Mouse (Mus musculus) spleen, postnatal 4 days (tissue): Measurements from ENCODE around the gene Atp1a1.
A peak's percentile ranks its signal among the peaks of the same experiment; 100 is the strongest.

Experiments used
- DNase-seq, 2 experiments: peaks; one replicate each; pipeline ENCODE4 v3.0.0; 2022; ENCODE audit warnings: low spot score in 2 of 2

Gene Atp1a1

DNA sequence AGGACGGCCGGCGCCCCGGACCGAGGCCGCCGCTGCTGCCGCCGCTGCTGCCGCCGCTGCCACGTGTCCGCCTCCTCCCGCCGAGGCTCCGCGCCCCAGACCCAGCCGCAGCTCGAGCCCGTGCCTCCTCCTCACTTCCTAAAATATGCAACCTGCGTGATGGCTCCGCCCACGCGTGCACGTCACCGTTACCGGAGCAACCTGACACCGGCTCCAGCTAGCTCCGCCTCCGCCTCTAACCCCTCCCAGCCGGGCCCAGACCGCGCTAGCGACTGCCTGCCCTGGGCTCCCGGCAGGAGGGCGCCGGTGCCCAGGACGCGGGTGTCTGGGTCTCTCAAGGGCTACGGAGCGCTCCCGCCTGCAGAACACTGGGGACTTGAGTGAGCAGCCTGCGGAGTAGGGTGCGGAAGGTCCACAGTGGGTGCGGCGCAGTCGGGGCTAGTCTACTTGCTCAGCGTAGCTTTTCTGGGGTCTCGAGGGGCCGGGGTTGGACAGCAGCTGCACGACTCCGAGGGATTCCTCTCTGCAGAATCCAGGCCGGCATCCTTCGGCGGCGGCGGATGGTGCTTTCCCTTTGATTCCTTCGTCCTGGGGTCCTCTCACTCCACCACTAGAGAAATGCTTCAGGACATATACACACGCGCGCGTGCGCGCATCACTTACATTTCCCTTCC is at the start of gene Atp1a1:
Gene Atp1a1, minus strand, starts transcription at position 135 of the 674 bp plus-strand sequence.
- DNase-seq = peak; percentile 97 to 98

DNA sequence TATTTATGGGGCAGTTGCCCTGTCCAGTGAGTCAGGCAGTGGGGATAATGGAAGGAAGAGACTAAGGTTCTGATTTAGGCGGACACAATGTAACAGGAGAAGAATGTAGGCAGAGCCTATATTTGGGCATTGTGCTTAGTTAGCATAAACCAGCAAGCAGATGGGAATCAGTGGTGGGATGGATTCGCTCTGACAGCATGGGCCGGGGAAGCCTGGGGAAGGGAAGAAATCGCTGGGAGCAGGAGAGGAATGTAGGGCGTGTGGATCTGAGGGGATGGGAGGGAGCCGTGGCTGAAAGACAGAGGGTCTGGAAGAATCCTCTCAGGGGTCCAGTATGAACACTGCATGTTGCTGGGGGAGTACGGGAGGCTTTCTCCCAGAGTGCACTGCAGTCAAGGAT is 49.0 kb upstream of the Atp1a1 start:
- no peak for DNase-seq

DNA sequence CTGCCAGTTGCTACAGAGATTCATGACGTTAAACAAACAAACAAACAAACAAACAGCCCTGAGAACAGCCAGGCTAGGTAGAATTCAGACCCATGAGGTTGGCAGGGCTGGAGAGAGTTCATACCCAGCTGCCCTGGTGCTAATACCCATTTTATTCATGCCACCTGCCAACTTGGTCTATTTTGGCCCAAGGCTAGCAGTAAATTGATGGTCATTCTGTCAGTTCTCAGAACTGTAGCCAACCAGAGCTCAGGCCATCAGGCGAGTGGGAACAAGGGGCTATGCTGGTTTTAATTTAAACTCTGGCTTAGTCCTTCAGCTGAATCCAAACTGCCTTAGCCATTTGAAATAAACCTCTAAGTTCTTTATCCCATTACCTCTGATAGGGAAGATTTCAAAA is 48.5 kb upstream of the Atp1a1 start:
- DNase-seq = no peak

DNA sequence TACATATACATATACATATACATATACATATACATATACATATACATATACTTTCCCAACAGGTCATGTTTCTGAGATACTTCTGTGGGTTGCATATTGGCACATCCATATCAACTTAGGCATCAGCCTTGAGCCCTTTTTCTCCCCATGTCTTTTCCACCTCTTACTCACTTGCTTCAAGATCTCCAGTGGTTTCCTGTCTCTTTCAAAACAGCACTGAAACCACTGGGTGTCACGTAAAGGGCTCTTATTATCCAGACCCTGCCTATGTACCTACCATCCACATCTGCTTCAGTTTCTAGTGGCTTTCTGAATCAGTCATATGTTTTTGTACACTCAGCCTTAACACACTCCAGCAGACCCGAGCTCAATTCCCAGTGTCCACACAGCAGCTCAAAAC is 45.8 kb upstream of the Atp1a1 start:
- no peak for DNase-seq

DNA sequence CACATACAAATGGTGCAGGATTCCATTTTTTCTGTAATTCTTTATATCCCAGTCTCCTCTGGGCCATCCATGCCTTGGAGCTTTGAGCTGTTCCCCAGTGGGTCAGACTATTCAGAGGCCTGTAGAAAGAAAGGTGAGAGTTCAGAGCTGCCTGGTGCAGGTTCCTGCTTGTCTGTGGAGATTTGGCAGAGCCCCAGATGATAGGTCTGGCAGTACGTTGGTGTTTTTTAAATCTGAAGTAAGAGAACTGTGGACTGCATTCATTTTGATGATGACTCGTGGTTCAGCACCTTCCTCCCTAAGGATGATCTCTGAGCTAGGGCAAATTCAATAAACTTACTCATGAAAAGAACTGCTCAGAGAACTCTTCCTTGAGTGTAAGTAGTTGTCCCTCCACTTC is 44.8 kb upstream of the Atp1a1 start:
- DNase-seq = no peak

DNA sequence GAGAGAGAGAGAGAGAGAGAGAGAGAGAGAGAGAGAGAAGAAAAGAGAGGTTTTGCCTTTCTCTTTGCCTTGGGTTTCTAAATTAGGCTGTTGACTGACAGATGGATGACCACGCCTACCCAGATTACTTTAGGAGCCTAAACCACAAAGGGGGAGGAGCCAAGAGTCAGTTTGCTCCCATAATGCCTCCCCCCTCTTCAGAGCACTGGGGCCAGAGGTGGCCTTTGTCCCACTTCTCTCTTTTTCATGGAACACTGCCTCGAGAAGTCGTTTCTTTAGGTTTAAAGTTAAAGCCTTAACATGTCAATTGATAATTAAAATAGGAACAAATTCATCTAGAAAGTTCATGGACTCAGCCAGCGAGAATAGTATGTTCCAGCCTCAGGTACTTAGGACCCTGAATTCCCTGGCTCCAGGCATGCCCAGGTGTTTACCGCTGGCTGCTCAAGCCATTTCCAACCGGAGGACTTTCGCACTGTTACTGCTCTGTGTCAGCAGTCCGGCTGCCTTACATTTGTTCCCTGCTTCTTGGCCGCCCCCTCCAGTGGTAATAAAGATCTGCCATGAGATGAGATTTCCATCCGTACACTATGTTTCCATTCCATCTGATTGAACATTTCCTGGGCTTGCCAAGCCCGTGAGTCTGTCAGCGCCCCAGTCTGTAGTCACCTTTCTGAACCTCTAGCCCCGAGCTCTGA is 43.8 kb upstream of the Atp1a1 start:
- DNase-seq = no peak

DNA sequence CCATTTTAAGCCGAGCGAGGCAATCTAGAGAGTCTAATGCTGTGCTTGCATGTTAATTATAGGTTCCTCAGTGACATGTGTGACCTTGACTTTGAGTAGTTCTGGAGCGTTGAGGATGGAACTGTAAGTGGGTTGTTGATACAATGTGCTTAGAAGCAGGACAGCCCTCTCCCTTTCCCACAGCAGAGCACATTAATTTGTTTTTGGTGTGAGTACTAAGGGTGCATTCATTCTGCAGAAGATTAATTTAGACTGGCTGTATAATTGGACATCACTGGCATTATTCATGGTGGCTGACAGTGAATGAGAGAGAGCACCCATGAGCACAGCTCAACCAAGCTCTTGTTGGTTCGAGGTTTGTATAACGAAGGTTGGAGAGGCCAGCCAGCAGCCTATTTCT is 42.3 kb upstream of the Atp1a1 start:
- DNase-seq = no peak

DNA sequence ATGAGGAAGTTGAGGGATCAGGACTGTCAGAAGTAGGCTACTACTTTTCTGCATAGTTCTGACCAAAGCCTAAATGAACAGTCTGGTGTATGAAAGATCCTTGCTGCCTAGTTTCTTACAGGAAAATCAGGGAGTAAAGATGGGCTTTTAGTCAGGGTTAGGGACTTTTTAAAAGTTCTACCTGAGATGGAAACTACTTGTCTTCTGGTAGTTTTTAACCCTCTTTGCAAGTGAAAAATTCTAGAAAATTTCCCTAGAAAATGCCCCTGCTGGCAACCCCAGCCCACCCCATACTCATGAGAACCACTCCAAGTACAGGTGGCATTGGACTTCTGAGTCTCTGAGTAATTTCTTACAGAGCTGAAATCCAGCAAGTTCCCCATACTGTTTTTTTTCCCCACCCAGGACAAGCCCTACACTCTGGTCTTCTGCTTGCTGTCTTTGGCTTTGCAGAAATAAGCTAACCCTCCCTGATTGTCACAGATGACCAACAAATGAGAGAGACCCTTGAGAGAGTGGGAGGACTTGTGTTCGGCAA is 41.2 kb upstream of the Atp1a1 start:
- no peak for DNase-seq

DNA sequence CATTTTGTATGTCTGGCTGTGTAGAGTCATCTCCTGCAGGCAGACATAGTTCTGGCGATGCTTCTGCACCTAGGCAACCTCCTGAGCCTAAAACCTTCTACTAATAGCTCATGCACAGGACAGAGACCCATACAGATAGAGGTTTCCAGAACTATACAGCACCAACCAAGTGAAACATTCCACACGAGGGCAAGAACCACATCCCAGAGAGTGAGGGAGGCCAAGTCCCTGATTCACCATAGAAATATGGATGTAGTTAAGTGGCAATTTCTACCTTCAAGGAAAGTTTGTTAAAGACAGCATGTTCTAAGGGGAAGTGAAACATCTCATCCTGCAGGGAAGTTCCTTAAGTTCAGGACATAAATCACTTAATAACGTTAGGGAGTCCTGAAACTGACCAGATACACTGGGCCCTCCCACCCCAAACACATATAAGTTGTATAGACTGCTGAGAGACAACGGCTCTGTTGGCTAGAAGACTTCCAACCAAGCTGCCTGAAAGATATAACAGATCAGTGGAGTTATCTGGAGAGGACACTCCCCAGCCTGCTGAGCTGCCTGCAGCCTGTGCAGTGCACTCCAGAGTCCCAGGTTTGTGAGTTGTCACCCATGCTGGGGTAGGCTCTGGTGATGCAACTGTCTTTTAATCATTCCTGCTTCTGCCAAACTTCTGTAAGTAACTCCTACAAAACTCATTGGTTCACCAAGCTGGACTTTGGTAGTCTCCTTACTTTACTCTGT is 39.7 kb upstream of the Atp1a1 start:
- DNase-seq = no peak

DNA sequence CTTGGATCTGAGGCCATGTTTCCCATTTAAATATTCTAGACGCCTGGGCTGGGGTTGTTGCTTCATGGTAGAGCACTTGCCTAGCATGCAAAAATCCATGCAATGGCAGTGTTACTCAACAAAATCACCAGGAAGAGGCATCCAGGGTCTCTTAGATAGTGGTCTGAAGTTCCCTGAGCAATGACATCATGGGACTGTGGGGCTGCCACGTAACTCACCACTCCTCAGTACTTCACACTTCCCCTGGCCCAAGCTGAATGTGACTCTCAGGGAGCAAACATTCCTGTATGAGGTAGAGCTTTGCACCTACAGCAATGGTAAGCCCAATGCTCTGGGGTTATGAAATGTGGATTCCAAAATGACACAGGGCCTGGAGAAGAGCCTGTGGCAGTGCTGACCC is 38.8 kb upstream of the Atp1a1 start:
- no peak for DNase-seq

DNA sequence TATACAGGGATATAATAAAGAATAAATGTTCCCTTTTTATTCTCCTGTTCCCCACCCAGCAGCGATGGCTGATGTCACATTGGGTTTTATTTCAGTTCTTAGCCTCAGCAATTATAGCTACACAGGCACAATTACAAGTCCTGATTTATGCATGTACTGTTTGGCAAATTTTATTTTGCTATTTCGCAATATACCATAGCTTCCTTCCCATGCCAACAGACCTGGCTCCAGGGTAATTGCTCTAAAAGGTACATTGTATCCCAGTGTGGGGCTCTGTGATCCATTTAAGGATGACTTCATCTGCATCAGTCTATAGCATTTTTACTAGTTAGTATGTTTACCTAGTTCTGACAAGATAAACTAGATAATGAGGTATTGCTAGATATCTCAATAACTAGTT is 33.7 kb upstream of the Atp1a1 start:
- no peak for DNase-seq

DNA sequence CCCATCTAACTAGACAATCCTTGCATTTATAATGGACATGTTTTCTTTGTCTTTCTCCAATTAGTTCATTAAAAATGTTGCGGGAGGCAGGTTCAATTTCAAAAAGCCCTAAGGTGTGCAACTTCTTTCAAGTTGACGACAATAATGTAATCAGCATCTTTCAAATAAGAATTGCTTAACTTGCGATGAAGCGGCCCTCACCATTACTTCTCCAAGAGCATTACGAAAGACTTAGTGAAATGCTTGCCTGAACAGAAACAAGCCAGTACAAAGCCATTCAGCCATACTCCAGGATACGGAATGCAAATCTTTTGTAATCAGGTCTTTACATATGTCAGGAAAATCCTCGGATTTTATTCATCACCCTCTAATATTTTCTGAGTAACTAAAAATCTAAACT is 32.0 kb upstream of the Atp1a1 start:
- DNase-seq = no peak

DNA sequence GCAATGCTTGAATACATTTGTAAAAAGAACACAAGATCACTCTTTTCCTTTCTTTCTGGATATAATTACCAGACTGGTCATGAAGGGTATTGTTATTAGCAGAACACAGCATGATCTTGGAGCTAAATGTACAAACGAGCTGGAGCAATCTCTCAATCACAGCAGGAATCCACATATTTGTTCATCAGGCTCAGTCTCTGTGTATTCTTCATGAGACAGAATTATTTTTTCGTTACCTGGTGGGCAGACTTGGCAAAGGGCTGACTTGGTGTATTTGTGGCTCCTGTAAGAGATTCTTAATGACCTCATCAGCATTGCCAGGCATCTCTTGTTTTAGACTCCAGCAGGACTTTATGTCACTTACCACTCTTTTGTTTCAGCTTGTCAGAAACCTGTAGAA is 31.6 kb upstream of the Atp1a1 start:
- DNase-seq = no peak

DNA sequence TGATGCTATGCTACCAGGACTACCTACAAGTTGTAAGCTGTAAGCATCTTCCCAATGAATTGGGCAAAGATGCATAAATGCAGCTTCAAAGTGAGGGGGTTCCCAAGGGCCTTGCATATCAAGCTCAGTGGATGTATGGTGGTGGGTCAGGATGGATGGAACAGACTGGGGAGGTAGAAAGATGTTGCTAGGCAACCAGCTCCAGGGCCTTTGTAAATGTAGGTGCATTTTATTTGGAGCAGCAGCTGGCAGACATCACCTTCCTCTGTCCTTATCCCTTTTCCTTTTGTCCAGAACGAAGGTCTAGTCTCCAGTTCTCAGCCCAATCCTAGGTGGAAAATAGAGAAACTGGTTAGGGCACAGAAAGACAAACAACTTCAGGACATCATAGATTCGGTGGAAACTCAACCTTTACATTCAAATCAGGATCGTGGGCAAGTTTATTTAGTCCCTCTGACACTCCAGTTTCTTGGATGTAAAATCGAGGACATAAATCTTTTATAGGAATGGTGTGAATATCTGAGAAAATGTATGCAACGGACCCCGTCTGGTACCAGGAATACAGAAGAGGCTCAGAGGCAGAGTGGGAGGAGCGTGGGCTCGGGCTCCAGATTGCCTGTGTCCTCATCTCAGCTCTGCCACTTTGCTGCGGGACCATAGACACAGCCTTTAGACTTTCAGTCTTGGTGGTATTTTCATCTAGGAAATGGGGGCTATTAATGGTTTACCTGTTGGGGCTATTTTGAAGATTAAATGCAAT is 29.8 kb upstream of the Atp1a1 start:
- no peak for DNase-seq

DNA sequence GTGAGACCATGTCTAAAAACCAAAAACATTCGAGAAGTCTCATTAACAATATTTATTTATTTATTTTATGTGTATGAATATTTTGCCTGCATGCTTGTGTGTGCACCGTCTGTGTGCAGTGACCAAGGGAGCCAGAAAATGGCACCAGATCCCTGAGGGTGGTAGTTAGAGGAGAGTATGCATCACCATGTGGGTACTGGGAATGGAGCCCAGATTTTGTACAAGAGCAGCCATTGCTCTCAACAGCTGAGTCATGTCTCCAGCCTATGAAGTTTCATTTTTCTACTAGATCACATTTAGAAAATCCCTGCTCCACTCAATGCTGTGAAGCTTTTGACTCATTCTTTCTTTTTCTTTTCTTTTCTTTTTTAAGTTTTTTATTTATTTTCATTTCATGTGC is 23.8 kb upstream of the Atp1a1 start:
- DNase-seq = no peak

DNA sequence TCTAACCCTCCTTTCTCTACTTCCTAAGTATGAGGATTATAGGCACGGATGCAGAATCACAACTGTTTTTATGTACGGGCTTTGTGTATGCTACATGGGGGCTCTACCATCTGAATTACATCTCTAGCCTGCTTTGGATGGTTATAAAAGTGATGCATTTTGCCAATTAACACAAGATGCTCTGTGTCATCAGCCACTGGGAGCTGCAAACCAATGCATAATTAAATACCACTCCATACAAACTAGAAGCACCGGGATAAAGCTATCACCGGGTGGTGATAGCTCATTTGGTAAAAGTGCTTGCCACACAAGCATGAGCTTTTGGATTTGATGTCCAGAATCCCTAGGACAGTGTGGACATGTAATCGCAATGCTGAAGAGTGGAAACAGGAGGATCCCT is 19.8 kb upstream of the Atp1a1 start:
- no peak for DNase-seq

DNA sequence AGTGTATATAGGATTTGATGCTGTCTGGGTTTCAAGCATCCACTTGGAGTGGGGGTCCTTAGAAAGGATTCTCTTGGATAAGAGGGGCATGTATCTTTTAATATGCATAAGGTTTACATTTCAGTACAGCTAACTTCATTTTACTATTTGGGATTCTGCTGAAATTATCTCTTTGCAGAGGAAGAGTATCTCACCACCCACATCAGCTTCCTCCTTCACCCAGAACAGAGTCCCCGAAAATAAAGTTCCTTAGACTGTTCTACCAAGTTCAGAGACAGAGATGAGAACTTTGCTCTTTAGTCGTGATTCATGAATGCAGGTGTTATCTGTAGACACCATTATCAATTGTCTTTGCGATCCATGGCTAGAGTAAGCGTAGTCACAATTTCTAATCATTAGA is 14.5 kb upstream of the Atp1a1 start:
- no peak for DNase-seq

DNA sequence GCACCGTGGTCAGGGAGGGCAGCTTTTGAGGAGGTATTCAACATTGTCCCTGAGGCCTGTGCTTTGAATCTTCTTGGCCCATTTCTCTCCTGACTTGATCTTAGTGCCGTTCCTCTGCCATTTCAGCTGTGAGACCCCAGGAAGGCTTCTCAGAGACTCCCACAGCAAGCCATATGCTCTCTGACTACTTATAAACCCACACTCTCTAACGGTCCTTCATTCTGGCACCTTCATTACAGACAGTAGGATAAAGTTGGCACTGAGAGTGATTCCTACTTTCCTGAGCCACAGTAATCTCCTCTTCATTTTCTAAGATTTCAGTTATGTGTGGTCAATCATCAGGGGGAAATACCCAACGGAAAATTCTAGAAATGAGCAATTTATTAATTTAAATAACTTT is 14.0 kb upstream of the Atp1a1 start:
- no peak for DNase-seq

DNA sequence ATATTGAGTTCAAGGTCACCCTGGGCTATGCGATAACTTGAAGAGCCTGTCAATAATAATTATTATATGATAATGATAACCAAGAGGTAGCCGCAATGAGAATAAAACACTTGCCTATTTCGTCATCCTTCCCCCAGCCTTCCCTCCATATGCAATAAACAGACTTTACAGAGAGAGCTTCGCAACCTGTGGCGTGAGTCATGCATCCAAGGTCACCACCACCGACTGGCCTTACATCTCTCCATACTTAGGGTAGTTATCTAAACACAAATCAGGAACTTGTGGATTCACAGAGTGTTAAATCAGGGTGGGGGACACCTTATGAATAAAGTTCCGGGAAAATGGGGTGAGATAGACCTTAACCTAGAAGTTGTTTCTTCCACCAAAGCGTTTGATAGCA is 13.0 kb upstream of the Atp1a1 start:
- DNase-seq = no peak

DNA sequence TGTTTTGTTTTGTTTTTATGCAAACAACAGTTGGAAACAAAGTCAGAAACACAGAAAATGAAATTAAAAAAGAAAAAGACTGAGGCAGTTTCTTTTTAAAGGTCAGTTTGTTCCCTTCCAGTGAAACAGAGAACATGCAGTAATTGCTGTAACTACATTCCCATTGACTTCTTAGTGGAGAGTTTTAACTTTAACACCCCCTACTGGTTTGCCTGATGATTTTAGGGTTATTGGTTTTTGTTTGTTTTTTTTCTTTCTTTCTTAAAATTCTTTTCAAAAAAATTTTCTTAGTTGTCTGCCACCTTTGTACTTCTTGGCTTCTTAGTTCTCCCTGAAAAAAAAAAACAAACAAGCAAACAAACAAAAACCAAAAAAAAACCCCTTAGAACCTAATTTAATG is 12.5 kb upstream of the Atp1a1 start:
- no peak for DNase-seq

DNA sequence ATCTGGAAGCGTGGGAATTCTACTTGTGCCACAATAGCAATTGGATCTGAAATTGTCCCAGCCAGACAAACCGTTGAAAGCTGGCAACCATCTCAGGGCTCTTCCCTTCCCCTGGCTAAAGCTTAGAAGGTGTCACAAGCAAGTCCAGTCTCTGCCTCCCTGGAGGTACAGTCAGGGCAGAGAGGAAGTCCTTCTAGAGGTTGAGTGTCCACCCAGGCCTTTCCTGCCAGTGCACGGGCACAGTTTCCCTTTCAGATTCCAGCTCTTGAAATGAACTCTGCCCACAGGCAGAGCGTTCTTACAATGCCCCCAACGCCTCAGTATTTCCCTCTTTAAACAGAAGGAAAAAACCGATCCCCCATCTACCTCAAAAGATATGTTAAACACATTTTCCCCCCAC is 11.4 kb upstream of the Atp1a1 start:
- DNase-seq = no peak

DNA sequence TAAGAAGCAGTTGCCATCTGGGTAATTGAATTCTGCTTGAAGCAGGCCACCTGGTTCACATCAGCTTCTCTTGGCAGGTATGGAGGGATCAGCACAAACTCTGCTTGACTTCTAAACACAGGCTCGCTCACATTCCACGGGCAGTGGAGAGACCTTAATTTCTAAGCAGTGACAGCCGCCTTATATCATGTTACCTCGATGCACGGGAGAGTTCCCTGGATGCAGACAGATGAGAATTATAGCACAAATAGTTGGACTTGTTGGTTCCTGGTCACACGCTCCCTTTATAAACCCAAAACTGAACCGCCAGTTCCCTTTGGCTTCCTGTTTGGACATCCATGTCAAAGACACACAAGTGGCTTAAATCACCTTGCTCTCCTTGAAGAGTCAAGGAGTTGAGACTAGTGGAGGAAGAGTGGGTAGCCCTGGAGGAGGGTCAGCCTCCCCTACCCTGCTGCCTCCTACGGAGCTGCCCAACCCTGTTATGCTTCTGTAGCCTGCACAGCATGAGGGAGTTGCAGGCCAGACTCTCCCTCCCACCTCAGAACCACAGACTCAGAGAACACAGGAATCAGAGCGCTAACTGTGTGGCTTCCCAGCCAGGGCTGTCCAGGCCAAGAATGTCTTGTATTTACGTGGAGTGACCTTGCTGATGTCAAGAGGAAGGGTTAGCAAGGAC is 7.5 kb upstream of the Atp1a1 start:
- no peak for DNase-seq
